Mouse (Mus musculus) midbrain, postnatal 0 days (tissue): ENCODE results near the gene Adgra1. TPM values are rescaled to one million over a fixed set of nuclear protein-coding genes. Genes with fewer than 3 reads are reported as not detected.
A peak's percentile ranks its signal among the peaks of the same experiment; 100 is the strongest.

Experiments used
- ATAC-seq: fragments of 200-750 bp; cut with Nextera tagmentation; 2 replicates; pipeline ENCODE4 v1.8.0; 2017; ENCODE audit warnings: moderate number of reproducible peaks, mild to moderate bottlenecking, moderate TSS enrichment, moderate library complexity; ENCODE audit not compliant: low FRiP score
- DNase-seq: peaks from one replicate; pipeline ENCODE4 v3.0.0-alpha.2; 2015; ENCODE audit warnings: low spot score
- H3K27ac ChIP-seq: fragments of 300-500 bp; sonication (generic); 2 replicates; pipeline ENCODE4 v1.5.1; 2014; ENCODE audit warnings: low read depth, mild to moderate bottlenecking, low read length, mixed read lengths
- H3K27me3 ChIP-seq: fragments of 300-500 bp; sonication (generic); 2 replicates; pipeline ENCODE4 v1.6.1; 2014; ENCODE audit warnings: low read length, control low read depth, mixed read lengths; ENCODE audit not compliant: insufficient read depth
- H3K36me3 ChIP-seq: fragments of 300-500 bp; sonication (generic); 2 replicates; pipeline ENCODE4 v1.6.1; 2014; ENCODE audit warnings: low read length, control low read depth, mixed read lengths; ENCODE audit not compliant: insufficient read depth
- H3K4me1 ChIP-seq: fragments of 300-500 bp; sonication (generic); 2 replicates; pipeline ENCODE4 v1.6.1; 2014; ENCODE audit warnings: mild to moderate bottlenecking, control low read depth, antibody characterized with exemption, low read length, mixed read lengths; ENCODE audit not compliant: insufficient read depth
- H3K4me2 ChIP-seq: fragments of 300-500 bp; sonication (generic); 2 replicates; pipeline ENCODE4 v1.6.1; 2014; ENCODE audit warnings: low read depth, mild to moderate bottlenecking, low read length, mixed read lengths; ENCODE audit not compliant: poor library complexity, severe bottlenecking
- H3K4me3 ChIP-seq: fragments of 300-500 bp; sonication (generic); 2 replicates; pipeline ENCODE4 v1.5.1; 2014; ENCODE audit warnings: low read depth, mild to moderate bottlenecking, low read length, moderate library complexity
- H3K9ac ChIP-seq: fragments of 300-500 bp; sonication (generic); replicated peaks from 2 replicates; pipeline ENCODE4 v1.6.1; 2014; ENCODE audit warnings: mild to moderate bottlenecking, low read length, moderate library complexity, mixed read lengths; ENCODE audit not compliant: poor library complexity, severe bottlenecking
- H3K9me3 ChIP-seq: fragments of 300-500 bp; sonication (generic); 2 replicates; pipeline ENCODE4 v1.6.1; 2016; ENCODE audit warnings: low read length, control low read depth
- CTCF ChIP-seq: IDR thresholded peaks from 2 replicates; pipeline ENCODE4 v1.5.1; 2016; ENCODE audit warnings: antibody characterized with exemption, mild to moderate bottlenecking
- WGBS: fragments of 180-500 bp; shearing (Covaris S2); extraction: QIAGEN DNeasy Blood & Tissue Kit; methylation state at CpG from one replicate; pipeline ENCODE4 v1.1.7; 2014; 5-methylcytosine and 5-hydroxymethylcytosine counted together
- polyA plus RNA-seq: library from polyadenylated mRNA; unstranded; fragments of >200 nt; fragmentation: Nextera tagmentation; extraction: Ambion mirVana; gene quantifications from 2 replicates; pipeline ENCODE4 v1.2.1, GENCODE M21; 2015
- total RNA-seq: library from RNA; depleted of rRNA; stranded (reverse); fragments of >200 nt; gene quantifications from 2 replicates; pipeline ENCODE4 v1.2.3, GENCODE M21; 2014

The Adgra1 gene
- total and polyA plus RNA-seq, 2 experiments from 2014 or later, result 27.8 to 55.3 TPM

- H3K36me3 ChIP-seq, result 0 out of 2 replicates have a peak, but pooled peaks cover 4% of the 10 kb centered on the region
- TF ChIP-seq CTCF, result no peak
- no peaks in the 10 kb centered on the region for H3K9me3 ChIP-seq
- no peak overlapping the region for H3K9ac ChIP-seq
- DNase-seq, result no peak
- H3K4me2 ChIP-seq, result no peak overlapping the region
- 92% methylated on average over 6 of the region's 6 CpGs for WGBS
- no peak overlapping the region for H3K27ac ChIP-seq
- H3K4me1 ChIP-seq, result peaks cover 4% of the 10 kb centered on the region; the same call in 1 of the 2 replicates
- no peaks in the 10 kb centered on the region for H3K27me3 ChIP-seq
- H3K4me3 ChIP-seq, result no peak overlapping the region
- no peak for ATAC-seq
These were observed 66.9 kb downstream of the Adgra1 start for GRCm38 (mm10) chr7:139900896-139901295.

GRCm38 (mm10) chr7:139901981-139902380 is 68.0 kb downstream of the Adgra1 start:
- Histone ChIP-seq H3K9me3 (no peaks in the 10 kb centered on the region), H3K27ac (no peak overlapping the region), H3K9ac (no peak overlapping the region), H3K4me1 (no peaks in the 10 kb centered on the region; the same call in 1 of the 2 replicates), H3K27me3 (no peaks in the 10 kb centered on the region), H3K4me2 (no peak overlapping the region), H3K4me3 (no peak overlapping the region), H3K36me3 (0 out of 2 replicates have a peak, but pooled peaks cover 4% of the 10 kb centered on the region)
- WGBS, result 0% methylated on average over 1 of the region's 1 CpGs
- no peak for DNase-seq
- no peak for TF ChIP-seq CTCF
- ATAC-seq, result no peak

GRCm38 (mm10) chr7:139905261-139905660 is 71.3 kb downstream of the Adgra1 start:
- Histone ChIP-seq H3K9ac (no peak overlapping the region; the same call in 1 of the 2 replicates), H3K27ac (no peak overlapping the region), H3K4me1 (peaks cover 5% of the 10 kb centered on the region), H3K36me3 (peaks cover 10% of the 10 kb centered on the region; the same call in 1 of the 2 replicates), H3K4me2 (no peak overlapping the region), H3K4me3 (no peak overlapping the region), H3K27me3 (no peaks in the 10 kb centered on the region), H3K9me3 (no peaks in the 10 kb centered on the region)
- 22% methylated on average over 6 of the region's 6 CpGs for WGBS
- ATAC-seq (no peak), DNase-seq (no peak)
- TF ChIP-seq CTCF, result no peak

GRCm38 (mm10) chr7:139905661-139906060 is 71.7 kb downstream of the Adgra1 start:
- 6% methylated on average over 6 of the region's 6 CpGs for WGBS
- H3K9me3 ChIP-seq, result no peaks in the 10 kb centered on the region
- DNase-seq, result peak; percentile 57
- peaks cover 12% of the 10 kb centered on the region; the same call in 1 of the 2 replicates for H3K36me3 ChIP-seq
- H3K4me1 ChIP-seq, result peaks cover 5% of the 10 kb centered on the region
- ATAC-seq, result no peak
- no peak overlapping the region for H3K9ac ChIP-seq
- no peak overlapping the region for H3K4me3 ChIP-seq
- H3K27me3 ChIP-seq, result no peaks in the 10 kb centered on the region
- peak; percentile 66 for TF ChIP-seq CTCF
- H3K27ac ChIP-seq, result no peak overlapping the region
- H3K4me2 ChIP-seq, result no peak overlapping the region

GRCm38 (mm10) chr7:139908176-139908575 is 74.2 kb downstream of the Adgra1 start:
- Histone ChIP-seq H3K4me1 (peaks cover 5% of the 10 kb centered on the region), H3K4me3 (no peak overlapping the region), H3K36me3 (peaks cover 18% of the 10 kb centered on the region), H3K9me3 (no peaks in the 10 kb centered on the region), H3K4me2 (no peak overlapping the region), H3K27me3 (peaks cover 2% of the 10 kb centered on the region; the same call in 1 of the 2 replicates), H3K27ac (peak overlapping the region; percentile 59; the same call in 1 of the 2 replicates), H3K9ac (no peak overlapping the region)
- no peak for TF ChIP-seq CTCF
- WGBS, result 32% methylated on average over 5 of the region's 5 CpGs
- DNase-seq, result peak; percentile 44
- peak; percentile 49 for ATAC-seq

GRCm38 (mm10) chr7:139909469-139909868 is 75.5 kb downstream of the Adgra1 start:
- Histone ChIP-seq H3K4me3 (no peak overlapping the region), H3K4me2 (no peak overlapping the region), H3K9me3 (no peaks in the 10 kb centered on the region), H3K4me1 (peaks cover 5% of the 10 kb centered on the region), H3K27ac (no peak overlapping the region), H3K9ac (no peak overlapping the region; the same call in 1 of the 2 replicates), H3K27me3 (peaks cover 14% of the 10 kb centered on the region), H3K36me3 (peaks cover 20% of the 10 kb centered on the region)
- peak; percentile 37 for DNase-seq
- no peak for ATAC-seq
- TF ChIP-seq CTCF, result no peak
- WGBS, result 27% methylated on average over 6 of the region's 6 CpGs
